Mouse (Mus musculus) embryonic fibroblast, embryonic 13.5 days (primary cell): ENCODE data around the gene Zc3h12d.

Experiments
- CTCF ChIP-seq: IDR thresholded peaks from 2 replicates; pipeline ENCODE4 v1.5.1; 2011; ENCODE audit warnings: mild to moderate bottlenecking, control low read depth, low read length, moderate library complexity, borderline replicate concordance; ENCODE audit not compliant: insufficient read depth
- POLR2A ChIP-seq: IDR thresholded peaks from 2 replicates; pipeline ENCODE4 v1.6.1; 2011; ENCODE audit warnings: low read depth, mild to moderate bottlenecking, control low read depth, low read length, moderate library complexity

- TF ChIP-seq POLR2A (no peak), CTCF (no peak)
Observed at GRCm38 (mm10) chr10:7838874-7839421, 6.7 kb downstream of the Zc3h12d start.
